Mouse (Mus musculus): Measurements from ENCODE around the gene Hdhd3. TPM values are rescaled to one million over a fixed set of nuclear protein-coding genes. Genes with fewer than 3 reads are reported as not detected.

Gene Hdhd3
- polyA plus RNA-seq, 2 experiments, result 3.6 to 6.4 TPM

GRCm38 (mm10) chr4:62472071-62472470 lies 31.2 kb downstream of the Hdhd3 start:
- no peaks in the 10 kb centered on the region for H3K27me3 ChIP-seq (ENCODE audit: control insufficient read depth, insufficient read depth, low read length)
- WGBS (ENCODE audit: insufficient replicate concordance), result 76% methylated on average over 2 of the region's 2 CpGs
- H3K27ac ChIP-seq, result no peak overlapping the region
- H3K4me3 ChIP-seq (ENCODE audit: insufficient read depth in 1 of 2, low read depth in 2 of 2, low read length in 2 of 2), result no peak overlapping the region
- no peaks in the 10 kb centered on the region for H3K9me3 ChIP-seq (ENCODE audit: control insufficient read depth, low read length)
- TF ChIP-seq EP300 (IDR thresholded peaks at IDR 0.05; ENCODE audit: low read depth) (no peak), CTCF (IDR thresholded peaks at IDR 0.05; ENCODE audit: low read depth) (no peak)
- H3K9ac ChIP-seq (replicated peaks), result no peak overlapping the region
- no peak overlapping the region for H3K4me2 ChIP-seq (ENCODE audit: low read depth)
- no peaks in the 10 kb centered on the region for H3K36me3 ChIP-seq (replicated peaks; ENCODE audit: control insufficient read depth, insufficient read depth, low read depth)
- peaks cover 5 to 7% of the 10 kb centered on the region in 2 experiments; a peak in 3 of 4 replicates for H3K4me1 ChIP-seq (replicated peaks; ENCODE audit: control insufficient read depth in 2 of 2, insufficient read depth in 2 of 2, low read length in 1 of 2)
- DNase-seq (ENCODE audit: low read depth in 3 of 3, low spot score in 3 of 3) (no peak), ATAC-seq (ENCODE audit: insufficient read depth) (no peak)

GRCm38 (mm10) chr4:62470598-62471051 lies 32.6 kb downstream of the Hdhd3 start, which contains the start of gene Wdr31:
Gene Wdr31, minus strand, starts transcription at chr4:62470896.
- TF ChIP-seq CTCF (IDR thresholded peaks at IDR 0.05; ENCODE audit: low read depth), result no peak
- no peak for TF ChIP-seq EP300 (IDR thresholded peaks at IDR 0.05; ENCODE audit: low read depth)
- Histone ChIP-seq H3K9me3 (ENCODE audit: control insufficient read depth, low read length) (no peaks in the 10 kb centered on the region), H3K27ac (no peak within 1 kb of the TSS), H3K4me3 (ENCODE audit: insufficient read depth in 1 of 2, low read depth in 2 of 2, low read length in 2 of 2) (peak within 1 kb of the TSS; percentile 67 to 86), H3K4me1 (replicated peaks; ENCODE audit: control insufficient read depth in 2 of 2, insufficient read depth in 2 of 2, low read length in 1 of 2) (peaks cover 5 to 7% of the 10 kb centered on the region in 2 experiments; a peak in 3 of 4 replicates), H3K4me2 (ENCODE audit: low read depth) (peak within 1 kb of the TSS; percentile 90), H3K36me3 (replicated peaks; ENCODE audit: control insufficient read depth, insufficient read depth, low read depth) (no peaks in the 10 kb centered on the region), H3K9ac (replicated peaks) (peak within 1 kb of the TSS; percentile 58), H3K27me3 (ENCODE audit: control insufficient read depth, insufficient read depth, low read length) (no peaks in the 10 kb centered on the region)
- ATAC-seq (ENCODE audit: insufficient read depth) (peak; percentile 91), DNase-seq (ENCODE audit: low read depth in 3 of 3, low spot score in 3 of 3) (peak; percentile 60 to 67 (median 64))
- WGBS (ENCODE audit: insufficient replicate concordance), result 1% methylated on average over 30 of the region's 30 CpGs

GRCm38 (mm10) chr4:62468158-62468557 lies 35.1 kb downstream of the Hdhd3 start:
- H3K27ac ChIP-seq, result no peak overlapping the region
- H3K4me2 ChIP-seq (ENCODE audit: low read depth), result no peak overlapping the region
- peaks cover 4 to 5% of the 10 kb centered on the region in 2 experiments; a peak in 3 of 4 replicates for H3K4me1 ChIP-seq (replicated peaks; ENCODE audit: control insufficient read depth in 2 of 2, insufficient read depth in 2 of 2, low read length in 1 of 2)
- no peaks in the 10 kb centered on the region for H3K36me3 ChIP-seq (replicated peaks; ENCODE audit: control insufficient read depth, insufficient read depth, low read depth)
- no peak overlapping the region for H3K9ac ChIP-seq (replicated peaks)
- TF ChIP-seq CTCF (IDR thresholded peaks at IDR 0.05; ENCODE audit: low read depth), result peak; percentile 35; the same call in 1 of the 2 replicates
- TF ChIP-seq EP300 (IDR thresholded peaks at IDR 0.05; ENCODE audit: low read depth), result no peak
- H3K4me3 ChIP-seq (ENCODE audit: insufficient read depth in 1 of 2, low read depth in 2 of 2, low read length in 2 of 2), result no peak overlapping the region
- no peaks in the 10 kb centered on the region for H3K9me3 ChIP-seq (ENCODE audit: control insufficient read depth, low read length)
- DNase-seq (ENCODE audit: low read depth in 3 of 3, low spot score in 3 of 3), result no peak
- WGBS (ENCODE audit: insufficient replicate concordance), result 59% methylated on average over 1 of the region's 1 CpGs
- no peaks in the 10 kb centered on the region for H3K27me3 ChIP-seq (ENCODE audit: control insufficient read depth, insufficient read depth, low read length)
- ATAC-seq (ENCODE audit: insufficient read depth), result no peak

- TF ChIP-seq EP300 (IDR thresholded peaks at IDR 0.05; ENCODE audit: low read depth) (no peak), CTCF (IDR thresholded peaks at IDR 0.05; ENCODE audit: low read depth) (no peak)
- Histone ChIP-seq H3K4me3 (ENCODE audit: insufficient read depth in 1 of 2, low read depth in 2 of 2, low read length in 2 of 2) (no peak overlapping the region), H3K4me2 (ENCODE audit: low read depth) (no peak overlapping the region), H3K9me3 (ENCODE audit: control insufficient read depth, low read length) (no peaks in the 10 kb centered on the region), H3K27me3 (ENCODE audit: control insufficient read depth, insufficient read depth, low read length) (no peaks in the 10 kb centered on the region), H3K9ac (replicated peaks) (no peak overlapping the region), H3K27ac (no peak overlapping the region), H3K36me3 (replicated peaks; ENCODE audit: control insufficient read depth, insufficient read depth, low read depth) (no peaks in the 10 kb centered on the region), H3K4me1 (replicated peaks; ENCODE audit: control insufficient read depth in 2 of 2, insufficient read depth in 2 of 2, low read length in 1 of 2) (no peaks in the 10 kb centered on the region)
- WGBS (ENCODE audit: insufficient replicate concordance), result 70% methylated on average over 2 of the region's 2 CpGs
- ATAC-seq (ENCODE audit: insufficient read depth) (no peak), DNase-seq (ENCODE audit: low read depth in 3 of 3, low spot score in 3 of 3) (no peak)
These were observed 40.1 kb downstream of the Hdhd3 start for GRCm38 (mm10) chr4:62463124-62463523.

- WGBS (ENCODE audit: insufficient replicate concordance), result 71% methylated on average over 8 of the region's 8 CpGs
- Histone ChIP-seq H3K4me2 (ENCODE audit: low read depth) (no peak overlapping the region), H3K27me3 (ENCODE audit: control insufficient read depth, insufficient read depth, low read length) (no peaks in the 10 kb centered on the region), H3K9me3 (ENCODE audit: control insufficient read depth, low read length) (no peaks in the 10 kb centered on the region), H3K4me1 (replicated peaks; ENCODE audit: control insufficient read depth in 2 of 2, insufficient read depth in 2 of 2, low read length in 1 of 2) (no peaks in the 10 kb centered on the region), H3K9ac (replicated peaks) (no peak overlapping the region), H3K27ac (no peak overlapping the region), H3K36me3 (replicated peaks; ENCODE audit: control insufficient read depth, insufficient read depth, low read depth) (no peaks in the 10 kb centered on the region), H3K4me3 (ENCODE audit: insufficient read depth in 1 of 2, low read depth in 2 of 2, low read length in 2 of 2) (no peak overlapping the region)
- ATAC-seq (ENCODE audit: insufficient read depth) (no peak), DNase-seq (ENCODE audit: low read depth in 3 of 3, low spot score in 3 of 3) (no peak)
- no peak for TF ChIP-seq CTCF (IDR thresholded peaks at IDR 0.05; ENCODE audit: low read depth)
- no peak for TF ChIP-seq EP300 (IDR thresholded peaks at IDR 0.05; ENCODE audit: low read depth)
These were observed 42.9 kb downstream of the Hdhd3 start for GRCm38 (mm10) chr4:62460348-62460747.
